Comparison of ENCODE assay signal across 8 mouse cellular contexts in the genomic region with DNA sequence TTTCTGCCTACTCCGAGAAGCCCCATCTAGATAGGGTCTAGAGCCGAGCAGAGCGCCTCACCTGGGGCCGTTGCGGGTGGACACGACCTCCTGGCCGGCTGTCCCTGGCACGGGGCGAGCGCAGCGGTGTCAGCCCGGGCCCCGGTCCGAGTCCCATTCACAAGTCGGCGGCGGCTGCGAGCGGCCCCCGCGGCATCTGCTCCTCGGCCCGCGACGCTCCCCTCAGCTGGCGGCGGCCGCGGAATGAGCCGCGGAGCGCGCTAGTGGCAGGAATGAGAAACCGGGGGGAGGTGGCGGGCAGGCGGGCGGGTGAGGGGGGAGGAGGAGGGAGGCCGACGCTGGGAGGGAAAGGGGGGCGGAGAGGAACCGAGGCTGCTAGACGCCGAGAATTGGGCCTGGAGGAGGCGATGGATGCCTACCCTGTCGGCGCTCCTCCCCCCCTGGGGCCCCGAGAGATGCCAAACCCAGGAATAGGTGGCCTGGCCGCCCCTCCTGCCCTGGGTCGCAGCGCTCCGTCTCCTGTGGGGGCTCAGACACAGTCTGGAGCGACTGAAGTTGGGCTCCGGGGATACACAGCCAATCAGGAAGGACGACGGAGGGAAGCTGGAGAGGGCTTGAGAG. TPM values are rescaled to one million over a fixed set of nuclear protein-coding genes. Genes with fewer than 3 reads are reported as not detected.
A peak's percentile ranks its signal among the peaks of the same experiment; 100 is the strongest.
DNase-seq lines count a peak whose midpoint lies in the region; ATAC-seq and TF ChIP-seq lines count a peak whose summit lies in the region.

No protein-coding gene starts in this region.

- H3K4me3 ChIP-seq in cortical plate, adult 2 months (ENCODE audit: insufficient read depth, low read length), result peak overlapping the region; percentile 70
- H3K4me3 ChIP-seq in intestine, postnatal 0 days (ENCODE audit: low read depth, low read length), result peak overlapping the region; percentile 61
- peak overlapping the region; percentile 72 for H3K4me3 ChIP-seq in midbrain, embryonic 12.5 days
- H3K4me3 ChIP-seq in stomach, embryonic 15.5 days (replicated peaks), result peak overlapping the region; percentile 67

- H3K36me3 ChIP-seq in intestine, postnatal 0 days (ENCODE audit: control insufficient read depth, insufficient read depth), result no peaks in the 10 kb centered on the region
- no peaks in the 10 kb centered on the region for H3K36me3 ChIP-seq in midbrain, embryonic 12.5 days
- no peaks in the 10 kb centered on the region for H3K36me3 ChIP-seq in stomach, embryonic 15.5 days

- ATAC-seq in Patski, result peak; percentile 54
- peak; percentile 52 for ATAC-seq in intestine, postnatal 0 days
- peak; percentile 81 for ATAC-seq in midbrain, embryonic 12.5 days (ENCODE audit: low FRiP score, low read depth)
- ATAC-seq in stomach, embryonic 15.5 days (ENCODE audit: insufficient read depth, low FRiP score, low read depth), result peak; percentile 63
- ATAC-seq in megakaryocyte progenitor cell, adult 5-6 weeks (replicated peaks; ENCODE audit: poor library complexity), result no peak

- H3K9me3 ChIP-seq in intestine, postnatal 0 days (ENCODE audit: control insufficient read depth), result no peaks in the 10 kb centered on the region
- H3K9me3 ChIP-seq in midbrain, embryonic 12.5 days, result no peaks in the 10 kb centered on the region
- no peaks in the 10 kb centered on the region for H3K9me3 ChIP-seq in stomach, embryonic 15.5 days

- H3K4me1 ChIP-seq in cortical plate, adult 2 months (ENCODE audit: control insufficient read depth, insufficient read depth, low read length), result no peaks in the 10 kb centered on the region
- H3K4me1 ChIP-seq in intestine, postnatal 0 days (replicated peaks; ENCODE audit: control insufficient read depth, insufficient read depth, low read length), result no peaks in the 10 kb centered on the region
- H3K4me1 ChIP-seq in midbrain, embryonic 12.5 days, result peaks cover 26% of the 10 kb centered on the region
- no peaks in the 10 kb centered on the region for H3K4me1 ChIP-seq in stomach, embryonic 15.5 days

- CTCF ChIA-PET in Patski (lab: Charles Lee), result no interaction called here

- H3K9ac ChIP-seq in intestine, postnatal 0 days (ENCODE audit: low read depth, low read length), result peak overlapping the region; percentile 69
- peak overlapping the region; percentile 83 for H3K9ac ChIP-seq in midbrain, embryonic 12.5 days (replicated peaks)
- peak overlapping the region; percentile 51; the same call in 1 of the 2 replicates for H3K9ac ChIP-seq in stomach, embryonic 15.5 days

- peak overlapping the region; percentile 67 for H3K4me2 ChIP-seq in intestine, postnatal 0 days (replicated peaks; ENCODE audit: low read depth)
- peak overlapping the region; percentile 87 for H3K4me2 ChIP-seq in midbrain, embryonic 12.5 days (replicated peaks)
- H3K4me2 ChIP-seq in stomach, embryonic 15.5 days, result peak overlapping the region; percentile 63

- intact Hi-C loops in left cerebral cortex, postnatal 36 days (cut with DNase I), result loop anchor here (2.0 to 10.0 kb wide), 5 partner anchors 100 to 1840 kb away; no protein-coding TSS in a partner anchor

- H3K27me3 ChIP-seq in Patski, result no peaks in the 10 kb centered on the region
- H3K27me3 ChIP-seq in intestine, postnatal 0 days (replicated peaks; ENCODE audit: control insufficient read depth, insufficient read depth, low read length), result peaks cover 37% of the 10 kb centered on the region
- H3K27me3 ChIP-seq in midbrain, embryonic 12.5 days, result peaks cover 47% of the 10 kb centered on the region
- H3K27me3 ChIP-seq in stomach, embryonic 15.5 days (replicated peaks), result 0 out of 2 replicates have a peak, but pooled peaks cover 6% of the 10 kb centered on the region

- TF ChIP-seq POLR2A in cortical plate, adult 2 months (IDR thresholded peaks at IDR 0.05; ENCODE audit: extremely low read depth, insufficient read depth, low read length), result peak; percentile 26; the same call in 1 of the 2 replicates

- peak; percentile 59 for TF ChIP-seq CTCF in Patski (IDR thresholded peaks at IDR 0.05)
- no peak for TF ChIP-seq CTCF in cortical plate, adult 2 months (IDR thresholded peaks at IDR 0.05; ENCODE audit: extremely low read depth, insufficient read depth, low read length)
- TF ChIP-seq CTCF in intestine, postnatal 0 days (IDR thresholded peaks at IDR 0.05; ENCODE audit: low read depth), result peak; percentile 64

- WGBS in intestine, postnatal 0 days, result under 1% methylated on average over 46 of the region's 55 CpGs
- WGBS in midbrain, embryonic 12.5 days, result under 1% methylated on average over 49 of the region's 55 CpGs
- WGBS in stomach, embryonic 15.5 days, result under 1% methylated on average over 45 of the region's 55 CpGs

- no peak for DNase-seq in Patski (ENCODE audit: low read depth, low spot score)
- DNase-seq in gastrocnemius, postnatal 25 days, result peak; percentile 54
- peak; percentile 72 to 85 for DNase-seq in left cerebral cortex, postnatal 36 days (ENCODE audit: low spot score in 2 of 2)

- in situ Hi-C loops in Patski (cut with MboI; ENCODE audit: low pct_unique_long_range_greater_than_20kb), result loop anchor here (5.0 to 25.0 kb wide), 4 partner anchors 268 to 1923 kb away; no protein-coding TSS in a partner anchor

- H3K27ac ChIP-seq in cortical plate, adult 2 months (ENCODE audit: insufficient read depth, low read length), result peak overlapping the region; percentile 98
- H3K27ac ChIP-seq in intestine, postnatal 0 days (ENCODE audit: low read depth, low read length), result peak overlapping the region; percentile 77
- peak overlapping the region; percentile 90 for H3K27ac ChIP-seq in midbrain, embryonic 12.5 days (replicated peaks)
- H3K27ac ChIP-seq in stomach, embryonic 15.5 days, result peak overlapping the region; percentile 94

- POLR2A ChIA-PET in Patski (lab: Charles Lee), result interaction anchor here (0.6 kb wide), 1 partner anchor 866 kb away, joined by 6 read pairs; no protein-coding TSS in a partner anchor

RNA-seq across cellular contexts. Expression of gene Cdh11, which starts 0.5 kb away (rescaled TPM):
- 36.4 TPM for polyA plus RNA-seq in Patski (2021)
- polyA plus RNA-seq in cortical plate, adult 2 months (2012; rRNA removed), result 33.4 and 38.9 TPM in 2 replicates
- total RNA-seq in gastrocnemius, postnatal 25 days (2021), result 1 to 10 TPM; 1.9 to 2.9 TPM
- polyA plus RNA-seq in intestine, postnatal 0 days (2015; fragmentation: Nextera tagmentation; extraction: Ambion mirVana), result 20.8 and 20.9 TPM in 2 replicates
- total RNA-seq in left cerebral cortex, postnatal 36 days (2021), result 10 to 100 TPM; 50.4 to 68.3 TPM
- polyA plus RNA-seq in midbrain, embryonic 12.5 days (2016; fragmentation: Nextera tagmentation; extraction: Ambion mirVana), result 64.3 and 82.9 TPM in 2 replicates
- 86.0 and 88.1 TPM in 2 replicates for polyA plus RNA-seq in stomach, embryonic 15.5 days (2015; fragmentation: Nextera tagmentation; extraction: Ambion mirVana)
- total RNA-seq in megakaryocyte progenitor cell, adult 5-6 weeks (2015), result 0.12 TPM in 2 replicates
- total RNA-seq in megakaryocyte progenitor cell, adult 5-6 weeks (2017), result not detected in 2 replicates
